Mouse (Mus musculus): ENCODE results near the gene Gm4756. TPM values are rescaled to one million over a fixed set of nuclear protein-coding genes. Genes with fewer than 3 reads are reported as not detected.

The Gm4756 gene
- polyA plus RNA-seq, 1 experiment from 2014 or later = not detected

DNA sequence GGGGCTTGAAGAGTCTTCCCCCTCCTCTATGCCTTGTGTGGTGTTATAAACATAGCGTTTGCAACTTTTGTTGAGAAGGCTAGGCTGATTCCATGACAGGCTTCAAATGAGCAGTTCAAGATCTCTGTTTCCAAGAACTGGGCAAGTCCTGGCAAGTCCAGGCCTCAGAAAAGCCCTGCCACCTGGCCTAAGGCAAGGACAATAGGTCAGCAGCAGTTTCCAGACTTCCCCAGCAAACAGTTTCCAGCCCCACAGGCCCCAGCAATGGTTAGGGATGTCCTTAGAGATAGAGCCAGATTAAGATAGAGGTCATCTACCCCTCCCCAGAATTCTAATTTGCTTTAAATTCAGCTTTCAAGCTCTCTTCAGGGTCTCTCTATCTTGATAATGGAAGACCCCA is 32.5 kb upstream of the Gm4756 start:
- Histone ChIP-seq H3K9me3 (replicated peaks; ENCODE audit: control insufficient read depth, low read length) (no peaks in the 10 kb centered on the region), H3K9ac (ENCODE audit: low read depth, low read length) (no peak overlapping the region), H3K4me1 (ENCODE audit: control insufficient read depth, low read depth, low read length) (peaks cover 3% of the 10 kb centered on the region), H3K27ac (ENCODE audit: low read length) (no peak overlapping the region), H3K36me3 (ENCODE audit: control insufficient read depth, insufficient read depth) (no peaks in the 10 kb centered on the region), H3K4me2 (ENCODE audit: low read depth, low read length) (no peak overlapping the region), H3K4me3 (ENCODE audit: low read depth, low read length) (no peak overlapping the region), H3K27me3 (ENCODE audit: control insufficient read depth, insufficient read depth, low read depth, low read length) (no peaks in the 10 kb centered on the region)
- no peak for ATAC-seq (ENCODE audit: low read depth)
- 68% methylated on average over 1 of the region's 1 CpGs for WGBS (ENCODE audit: insufficient replicate concordance)

GRCm38 (mm10) chr12:72679635-72680034 is 30.2 kb upstream of the Gm4756 start:
- Histone ChIP-seq H3K9ac (ENCODE audit: low read depth, low read length) (no peak overlapping the region), H3K27ac (ENCODE audit: low read length) (no peak overlapping the region), H3K4me3 (ENCODE audit: low read depth, low read length) (no peak overlapping the region), H3K4me1 (ENCODE audit: control insufficient read depth, low read depth, low read length) (peaks cover 3% of the 10 kb centered on the region), H3K27me3 (ENCODE audit: control insufficient read depth, insufficient read depth, low read depth, low read length) (no peaks in the 10 kb centered on the region), H3K9me3 (replicated peaks; ENCODE audit: control insufficient read depth, low read length) (no peaks in the 10 kb centered on the region), H3K4me2 (ENCODE audit: low read depth, low read length) (no peak overlapping the region), H3K36me3 (ENCODE audit: control insufficient read depth, insufficient read depth) (no peaks in the 10 kb centered on the region)
- WGBS (ENCODE audit: insufficient replicate concordance) = 45% methylated on average over 3 of the region's 3 CpGs
- ATAC-seq (ENCODE audit: low read depth) = no peak

DNA sequence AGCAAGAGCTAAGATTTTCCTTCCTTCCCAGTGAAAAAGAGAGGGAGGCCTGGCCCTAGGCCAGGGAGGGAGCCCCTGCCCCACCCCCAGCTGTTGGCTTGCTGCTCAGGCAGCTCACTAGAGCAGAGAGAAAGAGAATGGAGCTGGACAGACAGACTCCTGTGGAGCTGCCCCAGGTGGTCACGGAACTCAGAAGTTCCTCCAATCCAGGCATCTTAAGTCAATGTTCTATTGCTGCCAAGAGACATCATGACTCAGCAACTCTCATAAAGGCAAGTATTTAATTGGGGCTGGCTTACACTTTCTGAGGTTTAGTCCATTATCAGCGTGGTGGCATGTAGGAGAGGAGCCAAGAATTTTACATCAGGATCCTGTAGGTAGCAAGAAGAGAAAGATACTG is 25.4 kb upstream of the Gm4756 start:
- Histone ChIP-seq H3K27me3 (ENCODE audit: control insufficient read depth, insufficient read depth, low read depth, low read length) (no peaks in the 10 kb centered on the region), H3K9me3 (replicated peaks; ENCODE audit: control insufficient read depth, low read length) (no peaks in the 10 kb centered on the region)
- WGBS (ENCODE audit: insufficient replicate concordance) = 37% methylated on average over 2 of the region's 2 CpGs

DNA sequence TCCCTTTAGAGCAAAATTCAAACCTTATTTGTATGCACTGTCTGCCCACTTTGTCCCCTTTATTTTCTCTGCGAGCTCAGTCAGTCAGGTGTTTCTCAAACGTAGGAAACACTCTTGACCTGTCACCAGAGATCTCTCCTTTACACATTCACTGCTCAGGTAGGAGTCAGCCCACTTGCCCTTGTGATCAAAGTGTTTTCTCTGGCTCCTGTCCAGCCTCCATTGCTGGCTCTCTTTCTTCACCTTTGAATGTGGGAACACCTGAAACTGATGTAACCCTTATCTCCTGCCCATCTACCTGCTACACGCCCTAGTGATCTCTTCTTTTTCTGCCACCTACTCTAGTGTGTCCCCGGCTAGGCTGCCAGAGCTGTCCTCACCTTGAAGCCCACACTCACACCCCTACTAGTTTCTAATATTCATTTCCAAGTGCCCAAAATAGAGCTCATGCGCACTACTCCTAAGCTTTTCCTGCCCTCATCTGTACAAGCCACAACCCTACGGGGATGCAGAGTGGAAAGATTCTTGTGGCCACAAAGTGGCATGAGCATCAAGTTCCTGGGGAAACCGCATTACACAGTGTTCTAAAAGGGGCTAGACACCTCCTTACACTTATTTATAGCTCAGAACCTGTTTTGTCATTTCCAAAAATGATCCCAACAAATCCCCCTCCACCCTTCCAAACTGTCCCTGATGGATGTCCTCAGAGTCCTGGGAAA is 24.8 kb upstream of the Gm4756 start:
- WGBS (ENCODE audit: insufficient replicate concordance) = 30% methylated on average over 7 of the region's 7 CpGs
- no peak overlapping the region for H3K4me3 ChIP-seq (ENCODE audit: low read depth, low read length)
- no peaks in the 10 kb centered on the region for H3K4me1 ChIP-seq (ENCODE audit: control insufficient read depth, low read depth, low read length)
- H3K4me2 ChIP-seq (ENCODE audit: low read depth, low read length) = no peak overlapping the region
- H3K9ac ChIP-seq (ENCODE audit: low read depth, low read length) = no peak overlapping the region
- ATAC-seq (ENCODE audit: low read depth) = no peak
- H3K27ac ChIP-seq (ENCODE audit: low read length) = no peak overlapping the region
- H3K27me3 ChIP-seq (ENCODE audit: control insufficient read depth, insufficient read depth, low read depth, low read length) = no peaks in the 10 kb centered on the region
- no peaks in the 10 kb centered on the region for H3K36me3 ChIP-seq (ENCODE audit: control insufficient read depth, insufficient read depth)
- H3K9me3 ChIP-seq (replicated peaks; ENCODE audit: control insufficient read depth, low read length) = no peaks in the 10 kb centered on the region

More for the DNA sequence above, 25.4 kb upstream of the Gm4756 start:
- Histone ChIP-seq H3K36me3 (ENCODE audit: control insufficient read depth, insufficient read depth) (no peaks in the 10 kb centered on the region), H3K4me3 (ENCODE audit: low read depth, low read length) (no peak overlapping the region), H3K4me1 (ENCODE audit: control insufficient read depth, low read depth, low read length) (no peaks in the 10 kb centered on the region), H3K9ac (ENCODE audit: low read depth, low read length) (no peak overlapping the region), H3K4me2 (ENCODE audit: low read depth, low read length) (no peak overlapping the region), H3K27ac (ENCODE audit: low read length) (no peak overlapping the region)
- ATAC-seq (ENCODE audit: low read depth) = no peak

DNA sequence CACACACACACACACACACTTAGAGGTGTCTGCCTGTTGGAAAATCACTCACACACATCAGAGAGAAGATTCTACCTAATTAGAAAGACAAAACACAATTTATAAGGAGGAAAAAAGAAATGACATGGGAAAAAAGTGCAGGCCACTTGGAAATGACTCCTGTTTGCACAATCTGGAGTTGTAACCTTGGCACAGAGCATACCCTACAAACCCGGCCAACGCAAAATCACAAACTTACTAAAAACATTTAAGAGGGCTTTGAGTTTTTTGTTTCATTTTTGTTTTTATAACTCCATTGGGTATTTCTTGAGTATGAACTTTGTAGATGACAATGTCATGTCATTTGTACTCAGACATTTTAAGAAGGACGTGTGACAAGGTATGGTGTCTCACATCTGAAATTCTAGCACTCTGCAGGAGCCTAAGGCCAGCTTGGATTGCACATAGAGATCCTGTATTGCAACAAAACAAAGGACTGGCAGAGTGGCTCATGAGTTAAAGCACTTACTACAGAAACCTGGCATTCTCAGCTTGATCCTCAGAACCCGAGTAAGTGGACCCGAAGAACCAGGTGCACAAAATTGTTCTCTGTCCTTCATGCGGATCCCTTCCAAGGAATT is 22.2 kb upstream of the Gm4756 start:
- 70% methylated on average over 6 of the region's 6 CpGs for WGBS (ENCODE audit: insufficient replicate concordance)
- ATAC-seq (ENCODE audit: low read depth) = no peak
- no peaks in the 10 kb centered on the region for H3K9me3 ChIP-seq (replicated peaks; ENCODE audit: control insufficient read depth, low read length)
- H3K27me3 ChIP-seq (ENCODE audit: control insufficient read depth, insufficient read depth, low read depth, low read length) = no peaks in the 10 kb centered on the region
- no peak overlapping the region for H3K4me3 ChIP-seq (ENCODE audit: low read depth, low read length)
- no peaks in the 10 kb centered on the region for H3K4me1 ChIP-seq (ENCODE audit: control insufficient read depth, low read depth, low read length)
- no peaks in the 10 kb centered on the region for H3K36me3 ChIP-seq (ENCODE audit: control insufficient read depth, insufficient read depth)
- no peak overlapping the region for H3K4me2 ChIP-seq (ENCODE audit: low read depth, low read length)
- no peak overlapping the region for H3K9ac ChIP-seq (ENCODE audit: low read depth, low read length)
- no peak overlapping the region for H3K27ac ChIP-seq (ENCODE audit: low read length)

DNA sequence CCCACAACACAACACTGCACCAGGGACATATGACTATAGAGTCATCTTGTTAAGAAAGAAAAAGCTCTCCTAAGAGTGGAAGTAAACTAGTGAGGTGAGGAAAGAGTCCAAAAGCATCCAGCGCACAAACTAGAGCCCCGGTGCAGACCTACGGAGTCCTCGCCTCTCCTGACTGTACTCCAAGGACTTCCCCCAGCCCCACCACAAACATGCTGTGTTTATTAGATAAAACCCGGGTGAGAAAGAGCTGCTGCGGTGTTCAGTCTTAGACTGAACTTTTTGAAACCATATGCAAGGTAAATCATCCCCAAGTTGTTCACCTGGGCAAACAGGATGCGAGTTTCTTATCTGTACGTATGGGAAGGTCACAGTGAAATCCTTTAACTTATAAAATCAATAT is 21.5 kb upstream of the Gm4756 start:
- H3K9me3 ChIP-seq (replicated peaks; ENCODE audit: control insufficient read depth, low read length) = no peaks in the 10 kb centered on the region
- H3K27ac ChIP-seq (ENCODE audit: low read length) = no peak overlapping the region
- no peak overlapping the region for H3K9ac ChIP-seq (ENCODE audit: low read depth, low read length)
- ATAC-seq (ENCODE audit: low read depth) = no peak
- H3K4me1 ChIP-seq (ENCODE audit: control insufficient read depth, low read depth, low read length) = no peaks in the 10 kb centered on the region
- no peak overlapping the region for H3K4me2 ChIP-seq (ENCODE audit: low read depth, low read length)
- no peak overlapping the region for H3K4me3 ChIP-seq (ENCODE audit: low read depth, low read length)
- 22% methylated on average over 8 of the region's 8 CpGs for WGBS (ENCODE audit: insufficient replicate concordance)
- no peaks in the 10 kb centered on the region for H3K27me3 ChIP-seq (ENCODE audit: control insufficient read depth, insufficient read depth, low read depth, low read length)
- H3K36me3 ChIP-seq (ENCODE audit: control insufficient read depth, insufficient read depth) = no peaks in the 10 kb centered on the region

DNA sequence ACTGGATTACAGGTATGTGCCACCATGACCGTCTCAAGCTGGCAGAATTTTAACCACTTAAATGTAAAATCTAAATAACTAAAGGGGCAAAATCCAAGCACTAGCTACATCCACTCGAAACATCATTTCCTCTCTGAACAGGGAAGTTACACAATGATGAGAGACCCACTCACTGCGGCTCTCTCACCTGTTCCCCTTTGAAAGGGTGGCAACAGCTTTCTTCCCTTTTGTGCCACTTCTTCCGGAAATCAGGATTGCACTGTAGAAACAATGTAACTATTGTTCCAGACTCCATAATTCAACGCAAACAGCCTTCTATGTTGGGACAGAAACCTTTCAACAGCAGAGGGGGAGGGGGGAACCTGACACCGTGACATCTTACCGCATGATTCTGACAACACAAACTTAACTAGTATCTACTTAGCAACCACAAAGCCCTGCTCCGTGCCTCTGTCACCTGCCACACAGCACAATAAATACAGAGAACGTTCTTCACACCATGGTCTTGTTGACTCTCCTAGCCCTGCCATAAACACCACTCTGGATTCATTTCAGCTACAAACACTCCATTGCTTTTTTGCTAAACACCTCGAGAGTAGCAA is 18.5 kb upstream of the Gm4756 start:
- ATAC-seq (ENCODE audit: low read depth) = no peak
- H3K4me1 ChIP-seq (ENCODE audit: control insufficient read depth, low read depth, low read length) = no peaks in the 10 kb centered on the region; the same call in none of the 2 replicates
- H3K9me3 ChIP-seq (replicated peaks; ENCODE audit: control insufficient read depth, low read length) = no peaks in the 10 kb centered on the region
- no peak overlapping the region for H3K27ac ChIP-seq (ENCODE audit: low read length)
- 47% methylated on average over 10 of the region's 10 CpGs for WGBS (ENCODE audit: insufficient replicate concordance)
- no peaks in the 10 kb centered on the region for H3K36me3 ChIP-seq (ENCODE audit: control insufficient read depth, insufficient read depth)
- no peaks in the 10 kb centered on the region for H3K27me3 ChIP-seq (ENCODE audit: control insufficient read depth, insufficient read depth, low read depth, low read length)
- no peak overlapping the region for H3K4me3 ChIP-seq (ENCODE audit: low read depth, low read length)
- H3K9ac ChIP-seq (ENCODE audit: low read depth, low read length) = no peak overlapping the region
- H3K4me2 ChIP-seq (ENCODE audit: low read depth, low read length) = no peak overlapping the region

- no peak overlapping the region for H3K4me2 ChIP-seq (ENCODE audit: low read depth, low read length)
- no peaks in the 10 kb centered on the region for H3K36me3 ChIP-seq (ENCODE audit: control insufficient read depth, insufficient read depth)
- H3K4me3 ChIP-seq (ENCODE audit: low read depth, low read length) = no peak overlapping the region
- no peaks in the 10 kb centered on the region for H3K27me3 ChIP-seq (ENCODE audit: control insufficient read depth, insufficient read depth, low read depth, low read length)
- no peak for ATAC-seq (ENCODE audit: low read depth)
- H3K9me3 ChIP-seq (replicated peaks; ENCODE audit: control insufficient read depth, low read length) = no peaks in the 10 kb centered on the region
- no peak overlapping the region for H3K27ac ChIP-seq (ENCODE audit: low read length)
- no peaks in the 10 kb centered on the region; the same call in none of the 2 replicates for H3K4me1 ChIP-seq (ENCODE audit: control insufficient read depth, low read depth, low read length)
- no peak overlapping the region for H3K9ac ChIP-seq (ENCODE audit: low read depth, low read length)
- WGBS (ENCODE audit: insufficient replicate concordance) = 74% methylated on average over 5 of the region's 5 CpGs
These were observed 16.6 kb upstream of the Gm4756 start for GRCm38 (mm10) chr12:72666015-72666414.

DNA sequence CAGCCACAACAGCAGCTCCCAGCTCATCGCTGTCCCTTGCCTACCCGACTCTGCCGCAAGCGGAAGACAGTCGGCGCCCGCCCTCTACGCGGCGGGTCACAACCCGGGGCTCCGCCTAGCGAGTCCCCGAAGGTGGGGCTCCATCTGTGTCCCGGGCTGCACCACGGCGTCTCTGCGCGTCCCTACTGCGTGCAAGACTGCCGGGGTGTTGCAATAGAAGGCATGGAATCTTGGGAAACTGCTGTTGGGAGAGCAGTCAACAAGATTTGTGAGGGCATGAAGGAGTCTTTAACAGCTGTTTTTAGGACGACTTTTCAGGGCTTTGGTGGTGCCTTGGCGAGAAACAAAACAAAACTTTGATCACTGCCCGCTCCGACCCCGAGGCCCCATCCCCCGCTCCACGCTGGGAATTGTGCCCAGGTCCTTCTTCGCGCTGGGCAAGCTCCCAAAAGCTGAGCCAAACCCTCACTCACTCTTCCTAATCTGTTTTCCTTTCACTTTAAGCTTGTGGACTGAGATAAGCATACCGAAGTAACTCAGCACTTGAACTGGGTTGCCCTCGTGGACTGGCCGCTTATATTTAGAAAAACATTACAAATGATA is 15.4 kb upstream of the Gm4756 start, which contains the start of gene Dhrs7:
Dhrs7 (minus strand) TSS at position 175 of the 603 bp plus-strand sequence.
- peak within 1 kb of the TSS; percentile 63 for H3K4me3 ChIP-seq (ENCODE audit: low read depth, low read length)
- WGBS (ENCODE audit: insufficient replicate concordance) = under 1% methylated on average over 33 of the region's 33 CpGs
- H3K4me1 ChIP-seq (ENCODE audit: control insufficient read depth, low read depth, low read length) = no peaks in the 10 kb centered on the region; the same call in none of the 2 replicates
- peak within 1 kb of the TSS; percentile 53 for H3K9ac ChIP-seq (ENCODE audit: low read depth, low read length)
- peak; percentile 93 for ATAC-seq (ENCODE audit: low read depth)
- H3K9me3 ChIP-seq (replicated peaks; ENCODE audit: control insufficient read depth, low read length) = no peaks in the 10 kb centered on the region
- peak within 1 kb of the TSS; percentile 82 for H3K27ac ChIP-seq (ENCODE audit: low read length)
- H3K36me3 ChIP-seq (ENCODE audit: control insufficient read depth, insufficient read depth) = no peaks in the 10 kb centered on the region
- H3K27me3 ChIP-seq (ENCODE audit: control insufficient read depth, insufficient read depth, low read depth, low read length) = no peaks in the 10 kb centered on the region
- peak within 1 kb of the TSS; percentile 77 for H3K4me2 ChIP-seq (ENCODE audit: low read depth, low read length)

All from liver, embryonic 16.5 days (tissue).